17 mouse cellular contexts compared by ENCODE assay signal in genomic region chr1:71105724-71106123, GRCm38 (mm10).
"Had no signal": no experiment of that assay in that cellular context is flagged by ENCODE, and none has a peak within 500 bp of the region (broad histone marks: within the 10 kb centered on the region; RNA-seq: fewer than 3 reads in every experiment).

No protein-coding gene starts in this region.

- H3K4me2 ChIP-seq: intestine, embryonic 15.5 days; stomach, embryonic 15.5 days had no signal

- H3K9ac ChIP-seq: intestine, embryonic 15.5 days; stomach, embryonic 15.5 days had no signal

- H3K4me3 ChIP-seq: intestine, embryonic 15.5 days; left cerebral cortex, adult 2 months; limb, embryonic 10.5 days; midbrain, embryonic 10.5 days; myocyte; stomach, embryonic 15.5 days had no signal

- H3K27me3 ChIP-seq: intestine, embryonic 15.5 days; stomach, embryonic 15.5 days had no signal

- H3K9me3 ChIP-seq: intestine, embryonic 15.5 days; limb, embryonic 10.5 days; midbrain, embryonic 10.5 days; stomach, embryonic 15.5 days had no signal

- H3K36me3 ChIP-seq: intestine, embryonic 15.5 days; limb, embryonic 10.5 days; midbrain, embryonic 10.5 days; stomach, embryonic 15.5 days had no signal

- ATAC-seq: intestine, embryonic 15.5 days; lung, postnatal 0 days had no signal

- H3K27ac ChIP-seq: intestine, embryonic 15.5 days; left cerebral cortex, adult 2 months; limb, embryonic 10.5 days; midbrain, embryonic 10.5 days; stomach, embryonic 15.5 days had no signal

- H3K4me1 ChIP-seq: intestine, embryonic 15.5 days; stomach, embryonic 15.5 days had no signal

- DNase-seq: kidney, adult 2 months; kidney, postnatal 25 days; lung, adult 2 months; lung, postnatal 36 days; midbrain, embryonic 14.5 days; retina, postnatal 1 day; right cerebral cortex, postnatal 4 days; spleen, adult 18-20 months; thymus, adult 2 months; thymus, postnatal 25 days had no signal
